Mouse (Mus musculus) midbrain, embryonic 15.5 days (tissue): ENCODE measurements around the gene Cnppd1. TPM values are rescaled to one million over a fixed set of nuclear protein-coding genes. Genes with fewer than 3 reads are reported as not detected.

ENCODE experiments used
- ATAC-seq: fragments of 200-750 bp; cut with Nextera tagmentation; replicated peaks from 2 replicates; pipeline ENCODE4 v1.8.0; 2017; ENCODE audit warnings: moderate TSS enrichment
- H3K27ac ChIP-seq: fragments of 300-500 bp; sonication (generic); 2 replicates; pipeline ENCODE4 v1.5.1; 2015; ENCODE audit warnings: mild to moderate bottlenecking, inconsistent platforms
- H3K27me3 ChIP-seq: fragments of 300-500 bp; sonication (generic); replicated peaks from 2 replicates; pipeline ENCODE4 v1.6.1; 2015; ENCODE audit warnings: inconsistent platforms
- H3K36me3 ChIP-seq: fragments of 300-500 bp; sonication (generic); replicated peaks from 2 replicates; pipeline ENCODE4 v1.6.1; 2015; ENCODE audit warnings: inconsistent platforms
- H3K4me1 ChIP-seq: fragments of 300-500 bp; sonication (generic); 2 replicates; pipeline ENCODE4 v1.6.1; 2015; ENCODE audit warnings: inconsistent platforms
- H3K4me2 ChIP-seq: fragments of 300-500 bp; sonication (generic); 2 replicates; pipeline ENCODE4 v1.6.1; 2015; ENCODE audit warnings: inconsistent platforms, mild to moderate bottlenecking, moderate library complexity
- H3K4me3 ChIP-seq: fragments of 300-500 bp; sonication (generic); 2 replicates; pipeline ENCODE4 v1.5.1; 2015; ENCODE audit warnings: mild to moderate bottlenecking, inconsistent platforms
- H3K9ac ChIP-seq: fragments of 300-500 bp; sonication (generic); 2 replicates; pipeline ENCODE4 v1.6.1; 2015; ENCODE audit warnings: mild to moderate bottlenecking, inconsistent platforms
- H3K9me3 ChIP-seq: fragments of 300-500 bp; sonication (generic); 2 replicates; pipeline ENCODE4 v1.6.1; 2016; ENCODE audit warnings: inconsistent platforms
- WGBS: fragments of 180-500 bp; shearing (Covaris S2); methylation state at CpG from one replicate; pipeline ENCODE4 v1.1.7; 2015; ENCODE audit warnings: mixed read lengths; 5-methylcytosine and 5-hydroxymethylcytosine counted together
- polyA plus RNA-seq: library from polyadenylated mRNA; unstranded; fragments of >200 nt; fragmentation: Nextera tagmentation; extraction: Ambion mirVana; gene quantifications from 2 replicates; pipeline ENCODE4 v1.2.1, GENCODE M21; 2015

The Cnppd1 gene
- 58.8 and 61.9 TPM in 2 replicates for polyA plus RNA-seq

- Histone ChIP-seq H3K9me3 (no peaks in the 10 kb centered on the region), H3K27ac (peak within 1 kb of the TSS; percentile 98), H3K4me3 (peak within 1 kb of the TSS; percentile 75), H3K27me3 (no peaks in the 10 kb centered on the region), H3K9ac (peak within 1 kb of the TSS; percentile 88), H3K4me2 (peak within 1 kb of the TSS; percentile 92), H3K36me3 (peaks cover 41% of the 10 kb centered on the region), H3K4me1 (peaks cover 43% of the 10 kb centered on the region)
- under 1% methylated on average over 91 of the region's 91 CpGs for WGBS
- ATAC-seq = peak; percentile 90
Observed at GRCm38 (mm10) chr1:75142301-75143261, at the start of gene Cnppd1, which contains the start of gene Retreg2. Gene Cnppd1, minus strand, starts transcription at chr1:75142711. Gene Retreg2, plus strand, starts transcription at chr1:75142778.

GRCm38 (mm10) chr1:75191622-75192402 is 49.3 kb upstream of the Cnppd1 start, which contains the start of the genes Ankzf1 and Atg9a:
Gene Ankzf1, plus strand, starts transcription at chr1:75192151.
Gene Atg9a, minus strand, starts transcription at chr1:75192196.
- ATAC-seq = peak; percentile 99
- H3K9me3 ChIP-seq = no peaks in the 10 kb centered on the region
- peak within 1 kb of the TSS; percentile 95 for H3K27ac ChIP-seq
- peak within 1 kb of the TSS; percentile 86 for H3K9ac ChIP-seq
- H3K4me2 ChIP-seq = peak within 1 kb of the TSS; percentile 82
- peaks cover 9% of the 10 kb centered on the region for H3K36me3 ChIP-seq
- peaks cover 27% of the 10 kb centered on the region for H3K4me1 ChIP-seq
- H3K4me3 ChIP-seq = peak within 1 kb of the TSS; percentile 69
- no peaks in the 10 kb centered on the region for H3K27me3 ChIP-seq
- under 1% methylated on average over 56 of the region's 56 CpGs for WGBS

GRCm38 (mm10) chr1:75191258-75191621 is 48.7 kb upstream of the Cnppd1 start:
- peak overlapping the region; percentile 69 for H3K4me3 ChIP-seq
- no peaks in the 10 kb centered on the region for H3K9me3 ChIP-seq
- H3K4me1 ChIP-seq = peaks cover 27% of the 10 kb centered on the region
- peak overlapping the region; percentile 86 for H3K9ac ChIP-seq
- H3K27ac ChIP-seq = peak overlapping the region; percentile 95
- ATAC-seq = no peak
- peaks cover 11% of the 10 kb centered on the region for H3K36me3 ChIP-seq
- H3K4me2 ChIP-seq = peak overlapping the region; percentile 82
- H3K27me3 ChIP-seq = no peaks in the 10 kb centered on the region
- 49% methylated on average over 5 of the region's 5 CpGs for WGBS

- 0 out of 2 replicates have a peak overlapping the region, but pooled peaks have one; percentile 86 for H3K9ac ChIP-seq
- H3K4me2 ChIP-seq = peak overlapping the region; percentile 82
- H3K27me3 ChIP-seq = no peaks in the 10 kb centered on the region
- H3K36me3 ChIP-seq = peaks cover 18% of the 10 kb centered on the region
- ATAC-seq = no peak
- H3K4me1 ChIP-seq = peaks cover 27% of the 10 kb centered on the region
- peak overlapping the region; percentile 69; the same call in 1 of the 2 replicates for H3K4me3 ChIP-seq
- WGBS = 78% methylated on average over 2 of the region's 2 CpGs
- H3K27ac ChIP-seq = no peak overlapping the region
- no peaks in the 10 kb centered on the region for H3K9me3 ChIP-seq
Observed at GRCm38 (mm10) chr1:75190577-75190976, 48.1 kb upstream of the Cnppd1 start.

- H3K4me2 ChIP-seq = no peak overlapping the region
- ATAC-seq = no peak
- H3K4me3 ChIP-seq = no peak overlapping the region
- 84% methylated on average over 2 of the region's 2 CpGs for WGBS
- H3K27me3 ChIP-seq = no peaks in the 10 kb centered on the region
- H3K9me3 ChIP-seq = no peaks in the 10 kb centered on the region
- H3K9ac ChIP-seq = no peak overlapping the region
- peaks cover 21% of the 10 kb centered on the region for H3K4me1 ChIP-seq
- H3K36me3 ChIP-seq = peaks cover 34% of the 10 kb centered on the region
- no peak overlapping the region for H3K27ac ChIP-seq
Observed at GRCm38 (mm10) chr1:75187914-75188483, 45.5 kb upstream of the Cnppd1 start.

- Histone ChIP-seq H3K9ac (no peak overlapping the region), H3K4me3 (no peak overlapping the region), H3K9me3 (no peaks in the 10 kb centered on the region), H3K27ac (no peak overlapping the region), H3K27me3 (no peaks in the 10 kb centered on the region), H3K4me2 (no peak overlapping the region), H3K4me1 (peaks cover 16% of the 10 kb centered on the region), H3K36me3 (peaks cover 42% of the 10 kb centered on the region)
- ATAC-seq = no peak
Observed at GRCm38 (mm10) chr1:75187126-75187525, 44.6 kb upstream of the Cnppd1 start.

GRCm38 (mm10) chr1:75185495-75185894 is 43.0 kb upstream of the Cnppd1 start:
- no peak overlapping the region for H3K27ac ChIP-seq
- ATAC-seq = no peak
- WGBS = 96% methylated on average over 11 of the region's 11 CpGs
- peaks cover 11% of the 10 kb centered on the region for H3K4me1 ChIP-seq
- H3K9ac ChIP-seq = no peak overlapping the region
- H3K36me3 ChIP-seq = peaks cover 49% of the 10 kb centered on the region
- H3K4me2 ChIP-seq = no peak overlapping the region
- H3K4me3 ChIP-seq = no peak overlapping the region
- no peaks in the 10 kb centered on the region for H3K9me3 ChIP-seq
- H3K27me3 ChIP-seq = no peaks in the 10 kb centered on the region

- 79% methylated on average over 4 of the region's 4 CpGs for WGBS
- no peaks in the 10 kb centered on the region for H3K9me3 ChIP-seq
- H3K9ac ChIP-seq = no peak overlapping the region
- ATAC-seq = no peak
- H3K36me3 ChIP-seq = peaks cover 41% of the 10 kb centered on the region
- H3K4me3 ChIP-seq = no peak overlapping the region
- H3K4me2 ChIP-seq = no peak overlapping the region
- peaks cover 27% of the 10 kb centered on the region for H3K4me1 ChIP-seq
- no peaks in the 10 kb centered on the region for H3K27me3 ChIP-seq
- H3K27ac ChIP-seq = no peak overlapping the region
Observed at GRCm38 (mm10) chr1:75182160-75182559, 39.6 kb upstream of the Cnppd1 start.

- WGBS = 86% methylated on average over 4 of the region's 4 CpGs
- no peak for ATAC-seq
- H3K4me1 ChIP-seq = peaks cover 27% of the 10 kb centered on the region
- H3K4me2 ChIP-seq = no peak overlapping the region
- H3K27me3 ChIP-seq = no peaks in the 10 kb centered on the region
- no peak overlapping the region for H3K27ac ChIP-seq
- H3K4me3 ChIP-seq = no peak overlapping the region
- H3K9ac ChIP-seq = no peak overlapping the region
- peaks cover 43% of the 10 kb centered on the region for H3K36me3 ChIP-seq
- H3K9me3 ChIP-seq = no peaks in the 10 kb centered on the region
Observed at GRCm38 (mm10) chr1:75181377-75181870, 38.9 kb upstream of the Cnppd1 start.

GRCm38 (mm10) chr1:75180741-75181140 is 38.2 kb upstream of the Cnppd1 start:
- peak; percentile 3; the same call in 1 of the 2 replicates for ATAC-seq
- Histone ChIP-seq H3K36me3 (peaks cover 43% of the 10 kb centered on the region), H3K9ac (no peak overlapping the region; the same call in 1 of the 2 replicates), H3K4me3 (peak overlapping the region; percentile 55), H3K4me1 (peaks cover 27% of the 10 kb centered on the region), H3K9me3 (no peaks in the 10 kb centered on the region), H3K4me2 (peak overlapping the region; percentile 97), H3K27ac (0 out of 2 replicates have a peak overlapping the region, but pooled peaks have one; percentile 50), H3K27me3 (no peaks in the 10 kb centered on the region)
- 35% methylated on average over 7 of the region's 7 CpGs for WGBS

GRCm38 (mm10) chr1:75180105-75180590 is 37.6 kb upstream of the Cnppd1 start, which contains the start of gene Abcb6:
Gene Abcb6, minus strand, starts transcription at chr1:75180392.
- peaks cover 41% of the 10 kb centered on the region for H3K36me3 ChIP-seq
- H3K4me2 ChIP-seq = peak within 1 kb of the TSS; percentile 97
- under 1% methylated on average over 31 of the region's 31 CpGs for WGBS
- H3K4me1 ChIP-seq = peaks cover 27% of the 10 kb centered on the region
- peak within 1 kb of the TSS; percentile 55 for H3K4me3 ChIP-seq
- H3K27ac ChIP-seq = peak within 1 kb of the TSS; percentile 50; the same call in 1 of the 2 replicates
- peak within 1 kb of the TSS; percentile 51 for H3K9ac ChIP-seq
- ATAC-seq = peak; percentile 94
- no peaks in the 10 kb centered on the region for H3K27me3 ChIP-seq
- no peaks in the 10 kb centered on the region for H3K9me3 ChIP-seq
